Mouse (Mus musculus) hindbrain, embryonic 14.5 days (tissue): Measurements from ENCODE around the gene Kdelc1. TPM values are rescaled to one million over a fixed set of nuclear protein-coding genes. Genes with fewer than 3 reads are reported as not detected.

Source experiments
- ATAC-seq: fragments of 200-750 bp; cut with Nextera tagmentation; 2 replicates; pipeline ENCODE4 v1.8.0; 2017; ENCODE audit warnings: moderate number of reproducible peaks, mild to moderate bottlenecking, moderate TSS enrichment, moderate library complexity; ENCODE audit not compliant: low FRiP score
- DNase-seq: peaks from one replicate; pipeline ENCODE4 v3.0.0-alpha.2; 2015; ENCODE audit warnings: low spot score
- H3K27ac ChIP-seq: fragments of 300-500 bp; sonication (generic); 2 replicates; pipeline ENCODE4 v1.5.1; 2014; ENCODE audit warnings: mild to moderate bottlenecking, moderate library complexity
- H3K27me3 ChIP-seq: fragments of 300-500 bp; sonication (generic); 2 replicates; pipeline ENCODE4 v1.6.1; 2014; ENCODE audit warnings: mild to moderate bottlenecking, low read length, mixed read lengths; ENCODE audit not compliant: control insufficient read depth, insufficient read depth
- H3K36me3 ChIP-seq: fragments of 300-500 bp; sonication (generic); replicated peaks from 2 replicates; pipeline ENCODE4 v1.6.1; 2014; ENCODE audit not compliant: control insufficient read depth, insufficient read depth
- H3K4me1 ChIP-seq: fragments of 300-500 bp; sonication (generic); replicated peaks from 2 replicates; pipeline ENCODE4 v1.6.1; 2014; ENCODE audit warnings: antibody characterized with exemption, low read length, mixed read lengths; ENCODE audit not compliant: control insufficient read depth, insufficient read depth
- H3K4me2 ChIP-seq: fragments of 300-500 bp; sonication (generic); replicated peaks from 2 replicates; pipeline ENCODE4 v1.6.1; 2014; ENCODE audit warnings: mild to moderate bottlenecking, moderate library complexity
- H3K4me3 ChIP-seq: fragments of 300-500 bp; sonication (generic); replicated peaks from 2 replicates; pipeline ENCODE4 v1.5.1; 2014; ENCODE audit warnings: mild to moderate bottlenecking, low read length
- H3K9ac ChIP-seq: fragments of 300-500 bp; sonication (generic); 2 replicates; pipeline ENCODE4 v1.6.1; 2014
- H3K9me3 ChIP-seq: fragments of 300-500 bp; sonication (generic); 2 replicates; pipeline ENCODE4 v1.6.1; 2016; ENCODE audit warnings: low read length; ENCODE audit not compliant: control insufficient read depth
- WGBS: fragments of 180-500 bp; shearing (Covaris S2); extraction: QIAGEN DNeasy Blood & Tissue Kit; methylation state at CpG from one replicate; pipeline ENCODE4 v1.1.7; 2014; 5-methylcytosine and 5-hydroxymethylcytosine counted together
- polyA plus RNA-seq: library from polyadenylated mRNA; unstranded; fragments of >200 nt; fragmentation: Nextera tagmentation; extraction: Ambion mirVana; gene quantifications from 2 replicates; pipeline ENCODE4 v1.2.1, GENCODE M21; 2014

Kdelc1 gene
- polyA plus RNA-seq, 1 experiment from 2014 or later = 26.0 TPM

DNA sequence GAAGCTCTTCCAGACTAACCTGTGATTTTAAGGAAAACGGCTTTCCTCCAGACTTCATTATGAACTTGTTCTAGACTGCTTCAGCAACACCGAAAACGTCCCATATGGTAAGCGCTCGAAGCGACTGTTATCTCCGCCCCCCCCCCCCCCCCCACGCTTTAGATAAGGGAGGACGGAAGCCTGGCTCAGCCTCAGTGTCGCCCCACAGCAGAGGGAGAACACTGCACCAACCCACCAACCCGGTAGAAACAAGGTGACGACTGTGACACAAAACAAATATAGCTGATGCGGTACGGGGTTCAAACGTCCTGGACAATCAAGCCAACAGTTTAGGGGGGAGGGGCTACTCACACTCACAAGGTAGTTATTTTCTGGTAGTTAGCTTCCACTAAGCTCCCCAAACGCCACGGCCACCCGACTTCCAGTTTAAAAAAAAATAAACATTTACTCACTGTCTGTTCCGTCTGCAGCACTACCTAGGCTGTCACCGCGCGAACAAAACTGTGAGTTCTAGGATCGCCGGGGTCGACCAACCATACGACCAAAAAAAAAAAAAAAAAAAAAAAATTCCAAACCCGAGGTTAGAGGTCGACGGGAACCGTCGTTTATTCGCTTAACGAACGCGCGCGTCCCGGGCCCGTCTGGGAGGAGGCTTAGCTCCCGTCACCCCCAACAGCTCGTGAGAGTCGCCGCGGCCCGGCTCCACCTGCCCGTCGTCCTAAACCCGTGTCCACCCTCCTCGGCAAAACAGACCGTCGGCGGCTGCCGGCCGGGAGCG lies 17.0 kb downstream of the Kdelc1 start:
- Histone ChIP-seq H3K4me2 (peak overlapping the region; percentile 77), H3K27me3 (no peaks in the 10 kb centered on the region), H3K9me3 (no peaks in the 10 kb centered on the region), H3K27ac (peak overlapping the region; percentile 60), H3K36me3 (peaks cover 18% of the 10 kb centered on the region), H3K9ac (peak overlapping the region; percentile 68), H3K4me3 (peak overlapping the region; percentile 86), H3K4me1 (peaks cover 8% of the 10 kb centered on the region)
- ATAC-seq = peak; percentile 78
- DNase-seq = peak; percentile 36
- WGBS = under 1% methylated on average over 55 of the region's 55 CpGs

DNA sequence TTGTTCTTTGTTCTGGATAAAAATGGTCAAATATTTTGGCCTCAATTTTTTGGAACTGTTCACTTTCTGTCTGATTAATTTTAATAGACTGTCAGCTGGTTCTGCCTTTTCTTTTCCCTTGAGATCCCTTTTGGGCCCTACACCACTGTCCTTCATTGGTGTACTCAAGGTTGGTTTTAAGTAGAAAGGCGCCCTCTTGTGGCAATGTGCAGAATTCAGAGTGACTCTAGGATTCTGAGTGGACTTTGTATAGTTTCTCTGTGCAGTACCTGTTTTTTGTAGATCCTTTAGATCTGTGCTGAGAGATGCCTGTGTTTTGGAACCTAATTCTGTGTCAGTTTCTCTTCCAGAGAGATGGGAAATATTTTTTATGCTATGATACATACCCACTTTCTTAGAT lies 54.0 kb downstream of the Kdelc1 start:
- H3K4me2 ChIP-seq = no peak overlapping the region
- no peak overlapping the region for H3K27ac ChIP-seq
- no peaks in the 10 kb centered on the region for H3K4me1 ChIP-seq
- no peak overlapping the region for H3K4me3 ChIP-seq
- no peaks in the 10 kb centered on the region for H3K36me3 ChIP-seq
- no peaks in the 10 kb centered on the region for H3K27me3 ChIP-seq
- 0% methylated on average over 1 of the region's 1 CpGs for whole genome bisulfite sequencing
- H3K9me3 ChIP-seq = no peaks in the 10 kb centered on the region
- no peak for ATAC-seq
- H3K9ac ChIP-seq = no peak overlapping the region
- peak; percentile 56 for DNase-seq

DNA sequence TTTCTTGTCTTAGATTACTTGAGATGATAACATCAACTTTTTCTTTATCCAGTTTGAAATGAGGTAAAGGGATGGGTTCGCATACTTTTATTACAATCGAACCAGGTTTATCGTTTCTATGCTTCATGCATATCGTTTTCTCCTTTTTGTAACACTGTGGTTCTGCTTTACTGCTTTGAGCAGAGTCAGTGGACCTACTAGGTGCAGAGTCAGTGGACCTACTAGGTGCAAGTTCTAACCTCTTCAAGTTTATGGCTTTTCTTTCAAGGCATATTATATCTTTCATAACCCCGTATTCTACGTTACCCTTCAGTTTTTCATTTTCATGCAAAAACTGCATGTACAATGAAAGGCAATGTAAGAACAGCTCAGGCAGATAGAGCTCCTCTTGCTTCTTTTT lies 55.2 kb downstream of the Kdelc1 start:
- no peak for ATAC-seq
- Histone ChIP-seq H3K4me1 (no peaks in the 10 kb centered on the region), H3K9me3 (no peaks in the 10 kb centered on the region), H3K4me2 (no peak overlapping the region), H3K4me3 (no peak overlapping the region), H3K9ac (no peak overlapping the region), H3K36me3 (no peaks in the 10 kb centered on the region), H3K27ac (no peak overlapping the region), H3K27me3 (no peaks in the 10 kb centered on the region)
- 97% methylated on average over 6 of the region's 6 CpGs for WGBS
- no peak for DNase-seq

DNA sequence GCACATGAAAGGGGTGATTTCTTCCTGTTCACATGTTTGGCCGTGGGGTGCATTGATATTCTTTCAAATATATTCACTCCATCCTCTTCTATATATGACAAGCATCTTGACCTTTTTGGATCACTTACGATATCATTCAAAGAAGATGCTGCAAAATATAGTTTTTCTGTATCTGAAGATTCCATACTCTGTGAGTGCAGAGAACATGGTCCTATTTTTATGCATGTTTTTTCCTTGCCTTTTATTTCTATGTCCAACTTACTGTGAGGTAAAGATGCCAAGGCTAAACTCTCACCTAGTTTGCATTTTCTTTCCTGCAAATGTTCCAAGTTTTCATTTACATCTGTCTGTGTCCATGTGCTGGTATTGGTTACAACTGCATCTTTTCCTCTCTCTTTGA lies 56.8 kb downstream of the Kdelc1 start, which contains the start of gene Gm8251:
Gene Gm8251, minus strand, starts transcription at position 101 of the 400 bp plus-strand sequence.
- H3K4me2 ChIP-seq = no peak within 1 kb of the TSS
- WGBS = 94% methylated on average over 2 of the region's 2 CpGs
- H3K9ac ChIP-seq = no peak within 1 kb of the TSS
- ATAC-seq = no peak
- no peaks in the 10 kb centered on the region for H3K27me3 ChIP-seq
- H3K9me3 ChIP-seq = no peaks in the 10 kb centered on the region
- no peak within 1 kb of the TSS for H3K27ac ChIP-seq
- H3K4me3 ChIP-seq = no peak within 1 kb of the TSS
- no peaks in the 10 kb centered on the region for H3K36me3 ChIP-seq
- H3K4me1 ChIP-seq = no peaks in the 10 kb centered on the region
- DNase-seq = no peak

DNA sequence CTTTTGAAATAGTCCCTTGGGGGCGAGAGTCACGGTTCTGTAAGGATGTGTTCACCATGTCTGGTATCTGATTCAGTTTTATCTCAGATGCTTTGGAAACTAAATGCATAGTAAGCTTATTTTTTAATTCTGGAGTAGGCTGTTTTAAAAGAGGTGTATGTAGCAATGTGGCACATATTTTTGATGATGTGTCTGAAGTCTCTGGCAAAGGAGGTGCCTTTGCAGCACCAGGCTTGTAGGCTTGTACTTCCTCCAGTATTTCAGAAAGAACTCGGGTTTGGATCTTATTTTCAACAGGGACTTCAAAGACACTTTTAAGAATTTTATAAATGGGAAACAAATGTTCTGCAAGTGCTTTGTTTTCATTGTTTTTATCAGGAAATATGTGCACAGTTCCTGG lies 60.8 kb downstream of the Kdelc1 start:
- no peak for ATAC-seq
- no peaks in the 10 kb centered on the region for H3K4me1 ChIP-seq
- H3K9me3 ChIP-seq = no peaks in the 10 kb centered on the region
- 90% methylated on average over 3 of the region's 3 CpGs for WGBS
- no peak overlapping the region for H3K4me2 ChIP-seq
- H3K27me3 ChIP-seq = no peaks in the 10 kb centered on the region
- H3K9ac ChIP-seq = no peak overlapping the region
- no peak overlapping the region for H3K27ac ChIP-seq
- no peaks in the 10 kb centered on the region for H3K36me3 ChIP-seq
- H3K4me3 ChIP-seq = no peak overlapping the region
- DNase-seq = no peak

Other genes with a start within 250 kb of the Kdelc1 start
- gene Tpp2, start 185.2 kb downstream of the Kdelc1 start, polyA plus RNA-seq = 59.1 and 60.5 TPM in 2 replicates
- gene Mettl21c, start 98.8 kb downstream of the Kdelc1 start, polyA plus RNA-seq = 1.9 and 2.2 TPM in 2 replicates
- gene Gm8251, start 56.9 kb downstream of the Kdelc1 start, polyA plus RNA-seq = 0.07 TPM in 1 of 2 replicates, not detected in the other
- 42.7 and 43.0 TPM in 2 replicates for gene Tex30, start 16.4 kb downstream of the Kdelc1 start, polyA plus RNA-seq
- gene Bivm, start 149 bp upstream of the Kdelc1 start, polyA plus RNA-seq = 33.1 and 39.2 TPM in 2 replicates
- gene Ercc5, start 28.9 kb upstream of the Kdelc1 start, polyA plus RNA-seq = 31.1 TPM in 2 replicates
- gene Mettl21e, start 100.2 kb upstream of the Kdelc1 start, polyA plus RNA-seq = not detected in 2 replicates